Mouse (Mus musculus) cerebellum, postnatal 14 days (tissue): Measurements from ENCODE around the gene Rapgef2.
"Not testable (repeated sequence)": the region's sequence is repeated elsewhere in the genome, so short reads cannot be mapped to it uniquely, and the experiment has no call there.

Experiments used
- DNase-seq, 2 experiments: peaks; one replicate each; pipeline ENCODE4 v3.0.0; 2021; ENCODE audit warnings: mixed read lengths in 2 of 2

The Rapgef2 gene

GRCm38 (mm10) chr3:79202275-79203153, 83.8 kb downstream of the Rapgef2 start:
- DNase-seq: peak; percentile 84 to 87

DNA sequence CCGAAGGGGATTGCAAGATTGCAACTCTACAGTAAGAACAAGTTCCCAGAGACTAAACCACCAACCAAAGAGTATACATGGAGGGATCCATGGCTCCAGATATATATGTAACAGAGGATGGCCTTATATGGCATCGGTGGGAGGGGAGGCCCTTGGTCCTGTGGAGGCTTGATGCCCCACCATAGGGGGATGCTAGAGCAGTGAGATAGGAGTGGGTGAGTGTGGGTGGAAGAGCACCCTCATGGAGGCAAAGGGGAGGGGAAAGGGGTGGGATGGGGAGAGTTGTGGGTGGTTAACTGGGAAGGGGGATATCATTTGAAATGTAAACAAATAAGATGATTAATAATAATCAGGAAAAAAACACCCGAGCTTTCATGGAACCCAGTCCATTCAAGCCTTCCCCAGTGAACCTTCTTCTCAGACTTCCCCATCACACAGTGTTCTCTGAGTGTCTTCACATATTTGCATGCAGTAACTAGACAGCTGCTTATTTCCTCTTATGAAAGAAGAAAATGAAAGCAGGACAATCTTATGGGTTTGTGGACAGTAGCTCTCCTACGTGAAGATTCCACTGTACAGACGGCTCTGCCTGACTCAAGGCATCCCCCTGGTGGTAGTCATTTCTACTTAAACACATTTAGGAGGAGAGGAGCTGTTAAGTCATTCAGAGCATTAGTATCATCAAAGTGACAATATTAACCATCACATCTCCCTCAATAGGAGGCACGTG, 89.4 kb downstream of the Rapgef2 start:
- DNase-seq: peak; percentile 80 to 83

DNA sequence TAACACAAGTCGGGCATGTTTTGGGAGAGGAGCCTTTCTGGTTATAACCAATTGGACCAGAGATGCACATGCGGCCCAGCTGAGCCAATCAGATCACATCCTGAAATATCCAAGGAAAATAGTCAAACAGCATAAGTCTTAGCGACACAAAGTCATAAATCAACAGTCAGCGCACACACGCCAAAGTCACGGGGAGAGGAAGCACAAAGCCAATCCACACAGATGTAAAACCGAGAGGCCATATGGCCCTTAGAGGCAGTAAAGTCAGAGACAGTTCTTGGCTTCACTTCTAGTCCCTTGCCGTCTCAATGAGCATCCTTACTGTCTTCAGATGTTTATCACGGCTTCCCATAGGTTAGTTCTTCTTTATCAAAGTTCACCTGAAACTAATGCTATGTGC, 91.0 kb downstream of the Rapgef2 start:
- DNase-seq: peak in 1 of 2 experiments; percentile 33

- no peak for DNase-seq
These were observed 92.1 kb downstream of the Rapgef2 start for GRCm38 (mm10) chr3:79194111-79194793.

DNA sequence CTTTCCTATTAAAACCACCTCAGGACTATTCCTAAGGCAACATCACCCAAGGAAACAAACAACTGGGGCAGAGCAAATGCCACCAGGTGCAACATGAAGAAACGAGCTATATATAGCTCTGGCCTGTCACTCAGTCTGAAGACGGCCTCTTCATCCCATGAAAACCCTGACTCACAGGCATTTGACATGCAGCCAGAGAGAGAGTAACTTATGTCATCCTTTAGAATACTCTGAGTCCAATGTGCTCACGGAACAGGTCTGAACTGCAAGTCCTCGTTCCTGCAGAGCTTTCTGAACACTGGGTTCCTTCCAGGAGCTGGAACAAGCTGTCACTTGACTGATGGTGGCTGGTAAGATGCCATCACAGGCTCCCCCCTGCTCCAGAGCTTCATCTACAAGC, 93.3 kb downstream of the Rapgef2 start:
- DNase-seq: peak; percentile 77 to 81

- no peak for DNase-seq
These were observed 94.3 kb downstream of the Rapgef2 start for GRCm38 (mm10) chr3:79191981-79192380.

- no peak for DNase-seq
These were observed 94.8 kb downstream of the Rapgef2 start for GRCm38 (mm10) chr3:79191471-79191870.

DNA sequence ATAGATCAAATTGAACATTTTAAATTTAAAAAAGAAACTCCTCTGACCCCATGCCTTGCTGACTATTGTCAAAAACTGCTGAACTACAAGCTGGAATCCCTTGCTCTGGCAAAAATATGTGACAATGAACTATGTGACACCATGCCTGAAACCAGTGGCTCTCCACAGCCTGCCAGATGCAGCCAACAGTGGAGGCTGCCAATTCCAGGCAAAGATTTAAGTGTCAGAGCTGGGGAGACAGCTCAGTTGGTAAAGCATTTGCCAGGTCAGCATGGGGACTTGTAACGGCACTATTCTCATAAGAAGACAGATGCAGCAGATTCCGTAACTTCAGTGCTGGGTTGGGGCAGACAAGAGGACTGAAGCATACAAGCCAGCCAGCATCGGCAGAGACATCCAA, 95.9 kb downstream of the Rapgef2 start:
- no peak for DNase-seq

DNA sequence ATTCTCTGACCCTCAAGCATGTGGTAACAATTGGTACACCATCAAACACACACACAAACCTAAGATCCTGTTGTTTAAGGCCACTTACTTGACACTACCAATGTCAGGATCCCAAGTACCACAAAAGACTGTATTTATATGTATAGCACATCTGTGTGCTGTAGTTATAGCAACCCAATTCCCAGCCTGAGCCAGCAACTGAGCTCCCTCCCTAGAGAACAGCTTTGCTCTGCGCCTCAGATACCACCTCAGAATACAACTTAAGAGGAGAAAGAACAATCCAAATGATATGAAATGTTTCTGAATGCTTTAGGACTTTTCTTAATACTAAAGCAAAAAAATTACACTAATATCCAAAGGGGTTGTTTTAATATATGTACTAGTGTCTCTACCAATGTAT, 98.4 kb downstream of the Rapgef2 start:
- no peak for DNase-seq

DNA sequence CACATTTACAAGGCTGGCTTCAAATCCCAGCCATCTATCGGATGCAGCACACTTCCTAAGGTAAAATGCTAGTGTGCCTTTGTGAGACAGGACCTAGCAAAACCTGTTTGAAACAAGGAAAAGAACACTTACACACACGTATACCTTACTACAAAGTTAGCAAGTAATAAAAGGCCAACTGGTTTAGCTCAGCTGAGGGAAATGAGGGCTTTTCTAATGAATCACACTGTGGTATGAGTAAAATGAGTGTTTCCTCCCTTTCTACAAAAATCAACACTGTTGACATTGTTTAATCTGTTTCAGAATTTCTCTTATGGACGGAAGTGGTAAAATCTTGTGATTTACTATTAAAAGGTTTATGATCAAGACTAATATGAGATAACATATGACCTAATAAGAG, 104.0 kb downstream of the Rapgef2 start:
- DNase-seq: no peak

DNA sequence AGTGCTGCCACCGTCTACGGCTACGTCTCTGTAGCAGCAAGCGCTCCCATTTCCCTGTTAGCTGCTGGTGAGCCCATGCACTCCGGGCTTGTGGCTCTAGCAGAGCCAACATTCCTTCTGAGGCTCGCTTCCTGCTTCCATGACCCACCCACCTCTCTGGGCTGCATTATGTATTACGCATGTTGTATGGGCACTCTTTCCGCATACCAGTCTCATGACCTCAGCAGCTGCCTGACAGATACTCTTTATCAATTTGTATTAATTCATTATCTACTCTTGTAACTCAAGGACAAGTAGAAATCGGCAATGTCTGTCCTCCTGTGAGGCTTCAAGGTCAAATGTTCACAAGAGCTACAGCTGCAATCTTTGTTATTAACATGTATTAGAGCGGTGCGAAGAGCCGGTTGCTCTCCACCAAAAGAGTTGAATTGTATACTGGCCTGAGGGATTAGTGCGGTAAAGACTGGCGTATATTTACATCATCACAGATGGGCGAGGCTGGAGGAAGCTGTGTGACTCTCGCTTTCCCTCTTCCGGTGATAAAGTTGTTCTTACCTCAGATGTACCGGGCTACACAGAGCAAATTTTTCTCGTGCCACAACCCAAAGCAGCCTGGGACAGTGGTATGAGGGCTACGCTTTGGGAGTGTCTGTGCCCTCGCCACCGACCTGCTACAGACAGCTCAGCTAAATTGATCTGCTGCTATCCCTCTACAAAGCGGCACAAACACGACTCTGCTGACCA, 104.9 kb downstream of the Rapgef2 start:
- DNase-seq: no peak

GRCm38 (mm10) chr3:79180086-79180485, 106.2 kb downstream of the Rapgef2 start:
- DNase-seq: no peak

DNA sequence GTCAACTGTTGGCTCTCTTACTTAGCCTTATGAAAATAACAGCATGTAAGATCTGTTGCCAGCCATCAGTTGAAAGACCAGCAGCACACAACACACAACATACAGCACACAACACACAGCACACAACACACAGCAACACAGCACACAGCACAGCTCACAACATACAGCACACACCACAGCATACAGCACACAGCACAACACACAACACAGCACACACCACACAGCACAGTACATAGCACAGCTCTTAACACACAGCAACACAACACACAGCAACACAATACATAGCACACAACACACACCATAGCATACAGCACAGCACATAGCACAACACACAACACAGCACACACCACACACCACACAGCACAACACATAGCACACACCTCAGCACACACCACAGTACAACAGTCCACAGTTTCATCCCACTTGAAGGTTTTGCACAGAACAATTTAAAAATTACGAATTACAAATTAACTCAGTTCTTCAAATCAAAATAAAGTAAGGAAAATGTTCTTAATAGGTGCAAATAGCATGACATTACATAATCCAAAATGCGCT, 106.7 kb downstream of the Rapgef2 start:
- no peak for DNase-seq

GRCm38 (mm10) chr3:79178708-79179107, 107.6 kb downstream of the Rapgef2 start:
- DNase-seq: no peak

- no peak for DNase-seq
These were observed 108.2 kb downstream of the Rapgef2 start for GRCm38 (mm10) chr3:79178070-79178469.

GRCm38 (mm10) chr3:79177136-79177870, 109.0 kb downstream of the Rapgef2 start:
- no peak for DNase-seq

- DNase-seq: no peak
These were observed 112.1 kb downstream of the Rapgef2 start for GRCm38 (mm10) chr3:79174168-79174567.

- DNase-seq: no peak
These were observed 113.0 kb downstream of the Rapgef2 start for GRCm38 (mm10) chr3:79173291-79173690.

- DNase-seq: not testable (repeated sequence)
These were observed 115.2 kb downstream of the Rapgef2 start for GRCm38 (mm10) chr3:79171146-79171545.

GRCm38 (mm10) chr3:79168168-79168827, 118.0 kb downstream of the Rapgef2 start:
- DNase-seq: no peak

DNA sequence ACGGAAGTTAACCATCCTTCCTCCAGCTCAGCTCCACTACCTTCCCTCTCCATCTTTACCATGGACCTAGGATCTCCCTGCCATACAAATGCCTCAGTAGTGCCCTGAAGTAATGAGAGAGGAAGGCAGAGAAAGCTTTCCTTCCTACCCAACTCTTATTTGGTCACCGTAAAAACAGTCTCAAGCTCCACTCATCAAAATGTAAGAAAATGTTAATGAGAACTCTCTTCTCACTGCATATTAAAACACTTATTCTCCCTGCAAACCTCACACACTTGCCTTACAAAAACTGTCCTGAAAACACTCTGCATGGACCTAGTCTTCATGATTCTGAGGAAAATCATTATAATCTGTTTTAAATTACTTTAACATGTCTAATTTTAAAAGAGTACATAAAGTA, 118.7 kb downstream of the Rapgef2 start:
- no peak for DNase-seq
